Mouse (Mus musculus) thymus, postnatal 25 days (tissue): Measurements from ENCODE around the gene Syne1.

Experiments
- DNase-seq: peaks from one replicate; pipeline ENCODE4 v3.0.0; 2022

Gene Syne1

DNA sequence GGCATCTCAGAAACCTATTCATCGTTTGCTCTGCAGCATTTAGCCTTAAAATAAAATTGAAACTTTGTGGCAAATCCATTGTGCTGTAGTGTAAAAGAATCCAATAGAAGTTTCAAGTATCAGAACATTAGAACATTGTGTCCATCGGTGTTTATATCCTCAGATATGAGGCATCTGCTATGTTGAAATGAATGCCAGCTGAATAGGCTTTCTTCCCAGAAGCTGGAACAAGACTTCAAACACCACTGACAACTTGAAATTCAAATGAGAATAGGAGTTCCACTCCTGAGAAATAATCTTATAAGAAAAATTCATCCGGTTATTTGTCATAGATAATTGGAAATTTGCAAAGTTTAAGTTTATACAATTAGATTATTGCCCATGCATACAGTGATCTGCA lies 135.6 kb downstream of the Syne1 start:
- no peak for DNase-seq

DNA sequence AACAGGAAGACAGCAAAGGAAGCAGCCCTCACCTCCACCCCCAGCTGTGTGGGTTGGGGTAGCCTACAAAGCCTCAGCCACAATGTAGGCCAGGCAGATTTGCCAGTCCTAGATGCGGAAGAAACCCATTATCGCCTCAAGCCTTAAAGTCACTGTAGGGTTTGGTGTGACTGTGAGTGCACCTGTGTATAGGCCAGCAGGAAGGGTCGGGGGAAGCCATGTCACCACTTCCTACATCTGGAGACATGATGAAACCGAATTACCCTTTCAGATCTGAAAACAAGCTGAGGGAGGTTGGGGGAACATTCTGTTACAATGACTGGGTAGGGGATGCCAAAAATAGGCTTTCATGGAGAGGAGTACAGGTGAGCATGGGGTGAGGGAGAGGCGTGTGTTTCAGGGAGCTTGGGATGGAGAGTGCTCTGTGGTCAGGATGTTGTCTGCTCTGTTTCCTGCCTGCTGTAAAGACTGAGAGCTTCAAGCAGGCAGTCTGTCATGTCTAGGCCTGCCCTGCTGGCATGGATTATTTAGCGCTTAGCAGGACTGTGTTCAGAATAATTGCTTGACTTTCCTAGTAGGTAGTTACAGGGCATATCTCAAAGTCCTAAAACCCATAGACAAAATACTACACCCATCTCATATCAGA lies 167.0 kb downstream of the Syne1 start:
- peak; percentile 82 for DNase-seq

DNA sequence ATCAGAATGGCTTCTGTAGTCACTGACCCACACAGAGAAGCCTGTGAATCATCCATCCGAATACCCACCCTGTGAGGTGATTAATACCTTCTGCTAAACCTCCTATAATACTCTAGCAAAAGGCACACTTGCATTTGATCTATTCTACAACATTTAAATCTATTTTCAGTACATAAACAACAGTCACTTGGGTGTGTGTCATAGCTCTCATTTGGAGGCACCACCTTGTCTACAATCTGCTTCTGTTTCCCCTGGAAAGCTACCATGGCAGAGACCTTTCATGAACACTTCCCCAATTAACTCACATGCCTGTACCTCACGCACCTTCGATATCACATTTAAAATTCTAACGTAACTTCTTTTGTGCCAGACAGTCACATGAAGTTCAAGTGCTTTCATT lies 169.7 kb downstream of the Syne1 start:
- no peak for DNase-seq

DNA sequence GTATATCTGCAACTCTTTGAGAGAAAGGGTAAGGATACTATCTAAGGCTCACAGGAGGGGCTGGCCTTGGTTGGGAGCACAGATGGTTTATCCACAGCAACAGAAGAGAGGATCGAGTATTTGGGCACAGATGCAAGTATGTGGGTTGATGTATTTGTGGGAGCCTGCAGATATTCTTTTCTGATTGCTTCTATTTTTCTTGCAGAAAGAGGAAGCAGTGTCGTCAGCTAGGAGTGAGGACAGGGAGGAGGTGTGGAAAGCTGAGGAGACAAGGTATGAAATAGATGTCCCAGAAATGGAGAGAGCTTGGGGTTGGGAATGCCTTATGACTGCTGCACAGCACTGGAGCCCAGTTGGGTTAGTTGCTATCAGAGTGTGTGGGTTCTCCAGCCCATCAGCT lies 172.3 kb downstream of the Syne1 start:
- no peak for DNase-seq

DNA sequence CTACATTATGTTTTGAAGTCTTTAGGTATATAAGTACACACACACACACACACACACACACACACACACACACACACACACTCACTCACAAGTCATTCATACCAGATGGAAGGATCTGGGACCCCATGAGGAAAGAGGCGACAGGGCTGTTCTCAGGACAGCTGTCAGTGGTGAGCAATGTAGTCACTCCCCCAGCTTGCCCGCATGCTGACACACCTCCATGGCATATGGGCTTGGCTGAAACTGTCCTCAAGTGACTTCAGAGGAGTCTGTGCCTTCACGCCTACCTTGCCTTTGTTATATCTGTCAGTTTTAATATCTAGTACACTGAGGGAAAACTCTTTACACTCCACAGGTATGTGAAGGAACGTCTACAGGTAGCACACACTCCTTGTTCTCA lies 181.7 kb downstream of the Syne1 start:
- DNase-seq: no peak

DNA sequence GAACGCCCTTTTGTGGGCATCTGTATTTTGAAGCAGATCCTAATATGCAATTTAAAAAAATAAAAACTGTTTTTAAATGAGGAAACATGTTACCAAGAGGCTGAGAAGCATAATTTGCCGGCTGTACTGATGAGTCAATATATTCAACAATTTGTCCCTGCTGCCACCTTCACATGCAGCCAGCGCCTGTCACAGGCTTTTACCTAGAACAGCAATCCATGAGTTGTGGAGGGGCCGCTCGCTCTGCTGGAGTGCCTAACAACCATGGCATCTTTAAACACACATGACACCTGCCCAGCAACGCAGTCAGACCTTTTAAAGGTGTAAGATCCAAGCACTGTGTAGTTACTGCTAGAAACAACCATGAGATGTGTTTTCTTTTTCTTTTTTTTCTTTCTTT lies 183.0 kb downstream of the Syne1 start:
- no peak for DNase-seq

DNA sequence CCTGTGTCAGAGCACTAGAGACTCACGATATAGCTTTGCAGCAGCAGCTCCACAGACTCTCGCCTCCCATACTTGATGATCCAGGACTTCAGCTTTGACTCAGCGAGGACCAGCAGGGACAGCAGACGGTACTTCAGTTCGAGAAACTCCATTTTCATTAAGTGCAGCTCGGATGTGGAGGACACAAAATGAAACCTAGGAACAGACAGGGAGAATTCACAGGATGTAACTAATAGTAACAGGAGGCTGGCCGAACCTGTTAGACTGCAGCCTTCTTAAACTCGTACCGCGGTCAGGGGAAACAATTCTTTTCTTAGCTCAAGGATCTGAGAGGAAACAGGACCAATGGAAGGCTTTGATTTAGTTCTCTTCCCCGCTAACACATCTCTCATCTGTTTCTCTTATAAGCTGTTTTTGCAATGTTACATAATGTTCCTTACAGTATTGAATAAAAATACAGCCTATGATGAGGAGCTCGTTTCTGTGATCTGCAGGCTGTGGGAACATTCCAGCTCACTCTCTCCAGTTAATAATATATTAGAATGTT lies 183.7 kb downstream of the Syne1 start:
- DNase-seq: no peak

DNA sequence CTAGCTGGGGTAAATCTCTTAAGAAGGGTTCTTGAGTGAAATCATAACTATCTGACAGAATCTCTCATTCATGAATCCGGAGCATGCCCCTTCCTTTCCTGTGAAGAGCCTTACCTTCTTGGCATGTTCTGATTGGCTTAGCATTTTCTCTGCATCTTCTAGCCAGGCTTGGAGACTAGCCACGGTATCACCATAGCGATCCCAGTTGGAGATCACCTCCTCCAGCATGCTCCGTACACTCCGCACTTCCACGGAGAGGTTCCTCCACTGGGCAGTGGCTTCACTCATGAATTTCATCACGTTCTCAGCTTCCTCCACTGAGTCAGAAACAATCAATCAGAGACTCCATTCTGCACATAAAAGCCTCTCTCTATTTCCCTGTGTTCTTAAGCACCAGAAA lies 190.7 kb downstream of the Syne1 start:
- no peak for DNase-seq

DNA sequence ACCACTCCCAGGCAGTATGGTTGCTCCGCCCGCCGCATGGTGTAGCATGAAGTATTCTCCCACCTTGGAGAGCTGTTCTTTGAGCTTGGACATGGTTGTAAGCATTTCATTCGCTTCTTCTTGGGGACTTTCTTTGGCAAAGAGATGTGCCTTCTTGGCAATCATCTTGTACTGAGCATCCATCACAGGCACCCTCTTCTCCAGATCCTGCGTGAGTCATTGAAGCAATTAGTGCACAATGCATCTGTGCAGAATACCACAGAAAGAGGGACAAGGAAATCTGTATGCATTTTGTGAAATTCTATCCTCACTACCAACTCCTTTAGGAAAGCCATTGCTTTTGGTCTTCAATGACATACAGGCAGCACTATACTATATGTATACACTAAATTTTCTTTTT lies 194.7 kb downstream of the Syne1 start:
- no peak for DNase-seq

DNA sequence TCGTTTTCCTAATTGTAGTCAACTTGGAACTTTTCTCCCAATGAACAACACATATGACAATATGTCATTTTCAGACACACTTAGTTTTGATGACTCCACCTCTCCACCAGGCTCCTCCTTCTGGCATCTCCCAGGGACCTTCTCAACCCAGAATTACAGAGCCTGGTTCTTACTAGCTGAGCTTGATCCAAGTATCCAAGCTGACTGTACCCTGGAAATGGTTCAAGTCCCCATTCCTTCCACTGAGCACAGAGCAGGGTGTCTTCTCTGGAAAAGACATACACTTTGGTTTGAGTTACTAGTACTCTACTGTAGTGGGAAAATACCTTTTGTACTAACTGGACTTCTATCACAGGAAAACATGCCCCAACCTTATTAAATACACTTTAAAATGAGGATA lies 197.9 kb downstream of the Syne1 start:
- DNase-seq: no peak

DNA sequence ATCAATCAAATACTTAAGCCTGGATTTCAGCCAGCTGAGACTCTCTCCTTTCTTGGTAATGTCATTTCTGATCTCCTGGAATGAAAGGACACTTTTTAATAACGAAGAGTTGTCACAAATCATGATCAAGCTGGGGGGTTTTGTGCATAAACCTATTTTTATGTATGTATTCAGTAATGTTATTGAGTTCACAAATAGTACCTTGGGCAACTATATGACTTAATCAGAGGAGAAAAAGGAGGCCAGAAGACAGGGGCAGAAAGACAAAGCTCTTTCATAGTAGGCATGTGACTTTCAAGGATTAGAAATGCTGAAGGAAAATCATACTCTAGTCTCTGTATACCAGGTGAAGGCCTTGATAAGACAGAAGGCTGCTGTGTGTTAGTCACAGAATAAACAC lies 204.4 kb downstream of the Syne1 start:
- DNase-seq: no peak

DNA sequence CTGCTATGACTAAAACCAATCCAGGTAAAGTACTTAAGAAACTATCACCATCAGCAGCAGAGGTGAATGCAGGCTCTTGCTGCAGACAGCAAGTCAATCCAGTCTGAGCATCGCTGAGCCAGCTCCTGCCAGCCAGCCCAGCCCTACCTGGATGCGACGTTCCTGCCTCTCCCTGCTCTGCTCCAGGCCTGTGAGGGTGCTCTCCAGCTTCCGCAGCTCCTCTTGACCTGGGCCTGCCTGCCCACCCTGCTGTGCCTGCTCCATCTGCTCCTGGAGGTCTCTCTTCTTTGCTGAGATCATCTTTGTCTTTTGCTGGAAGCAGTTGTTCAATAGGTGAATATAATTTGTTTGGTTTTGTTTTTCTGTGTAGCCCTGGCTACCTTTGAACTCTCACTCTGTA lies 208.1 kb downstream of the Syne1 start:
- DNase-seq: no peak

DNA sequence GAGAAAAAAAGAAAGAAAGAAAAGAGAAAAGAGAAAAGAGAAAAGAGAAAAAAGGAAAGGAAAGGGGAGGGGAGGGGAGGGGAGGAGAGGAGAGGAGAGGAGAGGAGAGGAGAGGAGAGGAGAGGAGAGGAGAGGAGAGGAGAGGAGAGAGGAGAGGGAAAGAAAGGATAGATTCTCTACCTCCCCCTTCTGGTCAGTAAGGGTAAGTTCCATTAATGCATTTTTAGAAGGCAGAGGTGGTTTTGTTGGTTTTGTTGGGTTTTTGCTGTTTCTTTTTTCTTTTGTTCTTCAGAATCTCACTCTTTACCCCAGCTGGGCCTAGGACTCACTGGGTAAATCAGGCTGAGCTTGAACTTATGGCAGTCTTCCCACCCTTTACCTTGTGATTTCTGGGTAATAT lies 214.9 kb downstream of the Syne1 start:
- DNase-seq: no peak

DNA sequence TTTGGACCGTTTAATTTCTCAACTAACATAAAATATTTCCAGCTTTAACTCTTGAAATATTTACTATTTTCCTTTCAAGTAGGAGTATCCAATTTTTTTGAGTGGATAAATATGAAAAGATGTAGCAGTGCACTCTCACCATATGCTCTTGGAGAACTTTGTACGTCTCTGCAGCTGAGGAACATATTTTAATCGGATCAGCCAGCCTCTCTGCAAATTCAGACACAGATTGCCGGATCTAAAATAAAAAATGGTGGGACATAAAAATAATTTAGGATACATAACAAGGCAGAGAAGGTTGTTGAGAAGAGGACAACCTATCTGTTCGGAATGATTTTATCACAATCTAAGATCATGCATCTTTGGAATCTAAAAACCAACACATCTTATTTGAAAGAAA lies 218.5 kb downstream of the Syne1 start:
- DNase-seq: no peak

DNA sequence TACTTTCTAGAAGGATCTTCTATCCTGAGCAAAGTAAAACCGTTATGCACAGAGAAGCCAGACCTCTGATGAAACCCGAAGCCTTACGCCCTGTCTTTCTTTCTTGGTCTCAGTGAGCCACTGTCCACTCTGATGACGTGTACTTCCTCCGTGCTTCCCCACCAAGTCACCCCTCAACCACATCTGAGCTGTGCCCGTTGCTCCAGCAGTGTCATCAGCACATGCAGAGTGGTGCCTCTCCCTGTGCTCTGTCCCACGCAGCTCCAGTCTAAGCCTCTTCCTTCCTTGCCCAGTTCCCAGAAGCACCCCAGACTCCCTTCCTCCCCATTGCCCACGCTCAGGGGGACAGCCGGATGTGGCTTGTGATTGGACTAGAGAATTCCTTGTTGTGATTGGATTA lies 224.6 kb downstream of the Syne1 start:
- no peak for DNase-seq

DNA sequence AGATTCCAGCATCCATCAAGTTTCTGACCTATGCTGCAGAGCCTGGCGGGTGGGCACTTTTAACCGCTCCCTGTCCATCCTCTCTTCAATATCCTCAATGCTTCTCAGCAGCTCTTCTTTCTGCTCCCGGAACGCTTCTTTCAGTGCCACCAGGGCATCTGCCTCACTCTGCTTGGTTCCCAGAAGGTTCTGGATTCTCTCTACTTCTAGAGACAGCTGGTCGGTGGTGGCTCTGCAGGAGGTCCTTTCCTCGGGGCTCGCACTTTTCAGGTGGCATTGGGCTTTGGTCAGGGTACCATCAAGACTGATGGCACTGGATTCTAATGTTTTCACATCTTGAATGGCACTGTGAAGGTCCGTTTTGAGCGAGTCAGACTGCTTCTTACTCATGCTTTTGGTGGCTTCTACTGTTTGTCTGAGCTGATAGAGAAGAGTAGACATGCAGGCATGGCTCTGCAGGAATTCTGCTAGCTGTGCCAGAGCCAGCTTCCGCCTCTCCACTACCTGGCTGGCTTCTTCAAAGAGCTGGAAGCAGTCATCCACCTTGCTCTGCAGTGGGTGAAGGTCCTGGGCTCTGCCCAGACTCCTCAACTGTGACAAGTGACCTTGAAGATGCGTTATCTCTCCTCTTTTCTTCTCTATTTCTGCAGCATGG lies 227.4 kb downstream of the Syne1 start:
- no peak for DNase-seq

DNA sequence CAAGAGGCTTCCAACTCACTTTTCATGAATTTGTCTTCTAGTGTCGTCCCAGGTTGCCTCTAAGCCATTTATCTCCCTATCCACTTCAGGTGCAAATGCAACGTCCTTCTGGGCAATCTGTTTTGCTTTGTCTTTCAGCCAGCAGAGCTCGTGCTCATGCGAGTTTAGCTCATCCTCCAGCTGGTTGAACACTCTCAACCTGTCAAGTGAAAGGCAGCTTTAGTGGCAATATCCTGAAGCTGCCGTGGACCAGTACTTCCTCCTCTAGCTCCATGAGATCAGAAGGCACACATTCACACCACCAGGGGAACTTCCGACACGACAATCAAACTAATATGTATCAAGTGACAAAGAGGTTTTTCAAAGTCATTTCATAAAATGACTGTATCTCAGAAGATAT lies 228.7 kb downstream of the Syne1 start:
- DNase-seq: peak; percentile 13

DNA sequence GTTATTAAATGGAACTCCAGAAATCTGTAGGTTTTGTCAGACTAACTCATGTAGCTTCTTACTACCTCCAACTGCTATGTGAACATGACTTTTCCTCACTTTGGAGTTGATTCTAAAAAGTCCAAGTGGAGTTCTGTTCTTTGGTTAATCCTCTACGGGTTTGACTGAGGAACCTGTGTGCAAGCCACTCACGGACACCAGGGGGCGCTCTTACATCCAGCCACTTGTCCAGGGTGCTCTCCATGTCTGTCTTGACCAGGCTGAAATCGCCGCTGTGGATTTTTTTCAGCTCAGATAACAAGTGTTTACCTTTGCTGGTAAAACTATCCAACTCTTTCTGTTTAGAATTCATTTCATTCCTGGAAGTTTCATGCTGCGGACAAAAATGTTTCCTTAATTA lies 233.7 kb downstream of the Syne1 start:
- DNase-seq: peak; percentile 67

DNA sequence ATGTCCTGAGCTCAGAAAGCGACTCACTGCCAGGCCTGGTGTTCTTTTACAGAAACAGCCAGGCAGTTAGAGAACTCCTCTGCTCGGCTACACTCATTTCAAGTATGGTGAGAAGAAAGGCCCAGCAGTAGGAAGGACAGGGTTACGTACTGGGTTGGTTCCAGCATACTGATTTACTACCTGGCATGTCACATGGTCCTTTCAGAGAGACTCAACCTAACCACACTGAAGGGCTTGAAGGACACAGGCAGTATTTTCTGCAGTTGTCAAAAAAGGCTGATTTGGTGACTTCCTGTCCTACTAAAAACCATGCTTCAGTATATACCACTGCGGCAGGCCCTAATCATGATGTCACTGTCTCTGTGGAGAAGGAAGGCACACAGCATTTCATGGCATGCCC lies 238.8 kb downstream of the Syne1 start:
- no peak for DNase-seq

DNA sequence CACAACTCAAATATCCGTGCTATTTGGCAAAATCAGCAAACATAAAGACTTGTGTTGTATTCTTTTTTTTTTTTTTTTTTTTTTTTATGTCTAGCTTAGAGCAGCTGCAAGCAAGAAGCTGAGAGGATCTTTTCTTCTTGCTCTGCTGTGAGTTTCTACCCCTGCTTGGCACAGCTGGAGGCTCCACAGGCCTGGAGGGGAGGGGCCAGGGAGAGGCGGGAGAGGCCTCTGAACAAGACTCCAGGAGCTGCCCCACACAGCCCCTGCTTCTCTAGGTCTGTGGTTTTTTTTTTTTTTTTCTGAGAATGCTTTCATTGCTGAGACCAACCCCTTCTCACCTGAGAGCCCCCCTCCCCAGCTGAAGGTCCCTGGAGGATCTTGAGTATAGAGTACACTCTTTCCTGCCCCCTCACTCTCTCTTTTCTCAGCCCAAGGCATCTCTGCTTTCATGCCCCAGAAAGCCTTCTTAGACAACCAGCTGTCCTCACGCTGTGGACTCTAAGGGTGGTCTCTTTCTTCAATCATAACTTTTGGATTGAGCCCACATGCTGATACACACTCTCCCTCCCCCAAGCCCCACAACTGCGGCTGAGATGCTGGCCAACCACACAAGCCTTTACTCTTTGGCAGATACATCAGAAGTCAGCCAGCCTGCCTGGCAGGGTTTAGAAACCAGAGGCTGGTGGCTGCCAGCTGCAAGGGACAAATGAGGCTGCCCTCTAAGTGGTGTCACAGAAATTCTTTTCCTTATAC lies 241.1 kb downstream of the Syne1 start:
- peak; percentile 51 for DNase-seq

DNA sequence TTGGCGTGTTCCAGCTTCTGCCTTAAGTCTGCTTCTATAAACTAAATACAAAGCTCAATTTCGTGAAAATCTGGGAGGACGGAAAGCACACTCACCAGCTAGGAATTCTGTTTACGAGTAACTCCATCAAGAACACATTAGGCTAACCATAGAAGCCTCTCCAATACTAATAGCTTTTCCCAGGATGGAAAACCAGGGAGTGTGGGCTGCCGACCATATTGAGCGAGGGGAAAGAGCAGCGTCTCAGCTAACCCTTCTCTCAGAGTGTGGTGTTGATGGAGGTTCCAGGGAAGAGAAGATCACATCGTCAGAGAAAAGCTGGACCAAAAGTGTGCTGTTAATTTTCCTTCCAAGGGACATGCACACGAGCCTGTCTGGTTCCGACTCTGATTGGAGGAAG lies 241.9 kb downstream of the Syne1 start:
- DNase-seq: no peak

DNA sequence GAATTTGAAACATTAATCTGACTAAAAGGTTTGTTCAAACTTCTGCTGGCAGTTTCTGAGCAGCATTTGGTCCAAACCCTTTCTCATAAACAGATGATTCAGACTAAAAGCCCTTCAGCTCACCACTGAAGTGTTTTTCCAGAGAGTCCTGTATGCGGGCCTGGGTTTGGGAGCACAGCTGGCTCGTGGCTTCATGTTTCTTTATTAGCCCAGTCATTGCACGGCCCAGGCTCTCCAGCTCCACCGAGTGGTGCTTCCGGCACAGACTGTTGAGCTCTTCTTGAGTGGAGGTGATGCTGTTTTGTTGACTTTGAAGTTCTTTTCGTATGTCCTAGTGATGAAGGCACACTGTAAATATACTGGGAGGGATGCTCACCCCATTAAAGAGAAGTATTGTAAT lies 245.7 kb downstream of the Syne1 start:
- no peak for DNase-seq

DNA sequence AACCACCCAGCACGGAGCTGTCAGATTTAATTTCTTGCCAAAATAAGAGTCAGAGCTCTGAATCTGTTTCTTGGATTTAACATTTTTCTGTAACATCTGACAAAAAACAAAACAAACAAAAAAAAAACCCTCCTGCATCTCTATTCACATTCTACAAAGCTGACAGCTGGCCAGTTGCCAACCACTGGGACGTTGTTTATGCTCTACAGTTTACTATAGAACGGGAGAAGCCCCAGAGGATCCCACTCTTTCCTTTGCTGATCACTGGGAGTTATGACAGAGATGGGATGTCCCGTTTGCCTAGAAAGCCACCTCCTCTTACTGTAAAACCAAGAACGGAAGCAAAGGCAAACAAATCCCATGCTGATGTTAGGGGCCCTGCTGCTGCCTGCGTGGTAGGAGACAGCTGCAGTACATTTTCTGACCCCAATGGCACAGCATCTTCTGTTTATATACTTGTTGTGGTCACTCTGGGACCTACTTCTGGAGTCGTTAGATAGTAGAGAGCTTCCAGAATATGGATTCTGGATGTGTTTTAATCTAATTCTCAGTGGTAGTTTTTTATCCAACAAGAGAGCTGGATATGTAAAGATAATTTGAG lies 255.9 kb downstream of the Syne1 start:
- no peak for DNase-seq

DNA sequence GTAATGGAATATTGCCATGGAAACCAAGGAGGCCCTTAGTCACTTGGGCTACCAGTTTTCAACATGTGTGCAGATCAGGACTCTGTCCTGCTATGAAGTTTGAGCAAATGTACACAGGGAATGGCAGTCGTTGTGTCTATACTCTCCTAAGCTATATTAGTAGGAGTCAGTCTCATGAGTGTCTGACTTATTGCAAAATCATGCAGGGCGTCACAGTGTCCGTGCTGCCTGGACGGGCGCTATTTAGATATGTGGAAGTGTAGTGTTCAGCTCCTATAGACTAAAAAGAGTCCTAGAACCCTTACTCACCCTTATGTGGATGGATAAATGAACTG lies 261.7 kb downstream of the Syne1 start:
- DNase-seq: no peak
